Mouse (Mus musculus) adrenal gland, postnatal 25 days (tissue): ENCODE measurements around the gene Dlx5. TPM values are rescaled to one million over a fixed set of nuclear protein-coding genes. Genes with fewer than 3 reads are reported as not detected.

Experiments used
- DNase-seq: peaks from one replicate; pipeline ENCODE4 v3.0.0; 2021; ENCODE audit warnings: mixed read lengths
- total RNA-seq: library from RNA; stranded (reverse); gene quantifications from 2 replicates; pipeline ENCODE4 v1.2.3, GENCODE M21; 2021

Dlx5 gene
- total RNA-seq, 1 experiment from 2014 or later = not detected

- DNase-seq = no peak
Measured at GRCm38 (mm10) chr6:6859111-6859949, 22.6 kb downstream of the Dlx5 start.

- no peak for DNase-seq
Measured at GRCm38 (mm10) chr6:6858571-6858970, 23.3 kb downstream of the Dlx5 start.

- no peak for DNase-seq
Measured at GRCm38 (mm10) chr6:6857766-6858165, 24.1 kb downstream of the Dlx5 start.

GRCm38 (mm10) chr6:6856881-6857280 is 25.0 kb downstream of the Dlx5 start:
- no peak for DNase-seq

GRCm38 (mm10) chr6:6856316-6856715 is 25.6 kb downstream of the Dlx5 start:
- DNase-seq = no peak

- no peak for DNase-seq
Measured at GRCm38 (mm10) chr6:6855746-6856185, 26.1 kb downstream of the Dlx5 start.

GRCm38 (mm10) chr6:6854902-6855745 is 26.8 kb downstream of the Dlx5 start:
- no peak for DNase-seq

GRCm38 (mm10) chr6:6854176-6854575 is 27.7 kb downstream of the Dlx5 start:
- DNase-seq = no peak

- no peak for DNase-seq
Measured at GRCm38 (mm10) chr6:6852944-6853343, 28.9 kb downstream of the Dlx5 start.

- no peak for DNase-seq
Measured at GRCm38 (mm10) chr6:6851166-6851565, 30.7 kb downstream of the Dlx5 start.

- no peak for DNase-seq
Measured at GRCm38 (mm10) chr6:6850324-6851060, 31.4 kb downstream of the Dlx5 start.

- DNase-seq = no peak
Measured at GRCm38 (mm10) chr6:6849744-6850143, 32.1 kb downstream of the Dlx5 start.

- DNase-seq = no peak
Measured at GRCm38 (mm10) chr6:6848541-6848940, 33.3 kb downstream of the Dlx5 start.

GRCm38 (mm10) chr6:6833301-6833700 is 48.6 kb downstream of the Dlx5 start:
- no peak for DNase-seq

- no peak for DNase-seq
Measured at GRCm38 (mm10) chr6:6830446-6830845, 51.4 kb downstream of the Dlx5 start.

Other genes with a start within 250 kb of the Dlx5 start
- gene Dlx6, start 18.8 kb downstream of the Dlx5 start, total RNA-seq = 0.33 TPM in 1 of 2 replicates, not detected in the other
- 6.4 and 6.8 TPM in 2 replicates for gene Sdhaf3, start 73.9 kb upstream of the Dlx5 start, total RNA-seq